Mouse (Mus musculus) thymus, postnatal 14 days (tissue): ENCODE data around the gene Slit3.
A peak's percentile ranks its signal among the peaks of the same experiment; 100 is the strongest.

Experiments used
- DNase-seq: peaks from one replicate; pipeline ENCODE4 v3.0.0; 2021

Slit3 gene

GRCm38 (mm10) chr11:35120894-35121610 lies at the start of gene Slit3:
Gene Slit3 (plus strand): TSS chr11:35121224.
- DNase-seq, result peak; percentile 10

- no peak for DNase-seq
Observed at GRCm38 (mm10) chr11:35071451-35071850, 49.6 kb upstream of the Slit3 start.

- no peak for DNase-seq
Observed at GRCm38 (mm10) chr11:35075411-35075810, 45.6 kb upstream of the Slit3 start.

DNA sequence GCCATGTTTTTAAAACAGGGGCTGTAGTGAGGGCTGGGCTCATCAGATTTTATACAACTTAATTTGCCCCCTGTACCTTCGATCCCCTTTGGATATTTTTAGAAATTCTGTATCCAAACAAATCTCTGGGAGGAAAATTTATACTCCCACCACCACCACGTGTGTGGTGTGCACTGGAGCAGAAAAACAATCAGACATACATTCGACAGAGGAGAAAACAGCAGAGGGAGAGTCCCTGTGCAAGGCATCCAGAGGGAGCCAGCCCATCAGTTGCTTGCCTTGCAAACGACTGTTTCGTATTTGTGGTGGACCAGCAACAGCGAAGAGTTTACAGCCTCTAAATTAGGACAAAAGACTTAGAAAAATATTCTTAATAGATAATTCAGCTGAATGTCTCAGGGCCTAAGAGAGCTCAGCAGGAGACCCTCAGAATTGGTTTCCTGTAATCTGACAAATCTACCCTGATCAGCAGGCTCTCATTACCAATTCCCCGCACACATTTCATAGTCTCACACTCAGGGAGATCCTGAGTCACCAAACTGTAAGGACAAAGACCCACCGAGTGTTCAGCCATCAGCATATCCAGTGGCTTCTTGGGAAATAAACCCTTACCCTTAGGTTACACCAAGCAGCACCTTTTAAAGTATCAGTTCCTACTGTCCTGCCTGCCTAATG lies 40.4 kb upstream of the Slit3 start:
- DNase-seq, result no peak

- no peak for DNase-seq
Observed at GRCm38 (mm10) chr11:35082297-35082696, 38.7 kb upstream of the Slit3 start.

- no peak for DNase-seq
Observed at GRCm38 (mm10) chr11:35083049-35083448, 38.0 kb upstream of the Slit3 start.

GRCm38 (mm10) chr11:35085351-35085750 lies 35.7 kb upstream of the Slit3 start:
- DNase-seq, result no peak

DNA sequence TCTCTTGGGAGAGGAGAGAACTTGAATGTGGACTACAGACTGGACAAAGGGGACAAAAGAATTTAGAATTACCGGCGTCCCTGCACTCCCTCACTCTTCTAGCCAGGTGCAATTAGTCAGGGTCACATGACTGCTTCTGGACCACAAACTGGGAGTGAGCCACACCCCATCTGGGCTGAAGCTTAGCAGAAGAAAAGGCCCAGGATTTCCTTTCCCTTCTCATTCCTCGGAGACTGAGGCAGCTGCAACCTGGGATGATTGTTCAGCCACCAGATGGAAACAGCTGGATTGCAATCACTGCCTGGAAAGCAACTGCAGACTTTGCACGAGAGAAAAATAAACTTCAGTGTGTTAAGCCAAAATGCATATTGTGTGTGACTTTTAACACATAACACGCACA lies 35.0 kb upstream of the Slit3 start:
- no peak for DNase-seq

DNA sequence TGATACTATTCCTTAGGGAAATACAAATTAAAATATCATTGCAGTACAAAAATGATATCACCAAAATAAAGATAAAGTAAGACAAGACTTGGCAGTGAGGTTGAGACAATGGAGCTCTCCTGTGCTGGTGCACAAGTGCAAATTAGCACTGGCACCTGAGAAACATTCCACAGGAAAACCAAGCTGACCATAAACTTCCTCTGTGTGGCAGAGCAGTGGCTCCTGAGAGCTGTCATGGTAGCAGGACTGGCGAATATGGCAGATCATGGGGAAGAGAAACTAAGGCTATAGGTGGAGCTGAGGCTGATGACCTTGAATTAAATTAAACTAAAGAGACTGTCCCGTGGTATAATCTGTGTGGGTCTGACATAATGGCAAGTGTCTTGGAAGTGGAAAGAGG lies 33.6 kb upstream of the Slit3 start:
- DNase-seq, result no peak

GRCm38 (mm10) chr11:35088136-35088535 lies 32.9 kb upstream of the Slit3 start:
- DNase-seq, result no peak

DNA sequence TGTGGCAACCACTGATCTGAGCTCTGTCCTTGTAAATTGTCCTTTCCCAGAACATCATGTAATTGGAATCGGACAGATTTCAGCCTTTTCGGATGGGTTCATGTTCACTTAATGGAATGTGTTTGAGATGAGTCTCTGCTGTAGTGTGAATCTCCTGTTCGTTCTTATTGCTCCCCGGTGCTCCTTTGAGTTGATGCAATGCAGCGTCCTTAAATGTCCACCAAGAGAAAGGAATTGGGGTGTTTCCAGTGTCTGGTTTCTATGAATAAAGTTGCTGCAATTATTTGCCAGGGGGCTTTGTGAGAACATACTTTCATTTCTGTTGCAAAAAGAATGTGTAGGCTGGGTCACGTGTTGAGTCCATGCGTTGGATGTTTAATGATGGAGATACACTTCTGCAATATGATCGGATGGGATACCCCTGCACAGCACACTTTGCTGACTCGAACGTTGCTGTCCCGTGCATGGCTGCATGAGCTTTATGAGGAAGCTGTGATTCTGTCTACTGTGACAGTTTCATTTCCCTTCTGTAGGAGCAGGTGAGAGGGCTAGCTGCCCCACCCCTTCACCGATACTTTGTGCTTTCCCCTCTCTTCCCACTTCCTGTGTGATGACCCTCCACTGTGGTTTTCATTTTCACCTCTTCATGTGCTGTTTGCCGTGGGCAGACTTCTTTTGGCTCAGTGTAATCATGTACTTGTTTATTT lies 30.2 kb upstream of the Slit3 start:
- no peak for DNase-seq

- DNase-seq, result no peak
Observed at GRCm38 (mm10) chr11:35096538-35096937, 24.5 kb upstream of the Slit3 start.

- DNase-seq, result no peak
Observed at GRCm38 (mm10) chr11:35109781-35110180, 11.2 kb upstream of the Slit3 start.

DNA sequence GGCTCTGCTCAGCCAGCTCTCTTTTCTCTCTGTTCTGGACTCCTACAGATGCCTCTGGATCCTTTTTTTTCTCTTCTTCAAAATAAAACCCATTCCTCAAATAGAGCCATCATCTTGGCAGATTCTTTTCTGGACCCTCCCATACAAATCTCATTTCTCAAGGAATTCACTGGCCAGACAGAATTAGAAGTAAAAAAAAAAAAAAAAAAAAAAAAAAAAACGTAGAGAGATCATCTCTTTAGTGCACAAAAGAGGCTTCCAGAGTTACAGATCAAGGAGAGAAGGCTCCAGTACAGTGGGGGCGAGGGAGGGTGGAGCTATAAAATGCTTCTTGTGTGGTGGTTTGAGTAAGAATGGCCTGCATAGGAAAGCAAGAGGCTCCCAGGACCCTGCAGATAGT lies 10.2 kb upstream of the Slit3 start:
- no peak for DNase-seq

DNA sequence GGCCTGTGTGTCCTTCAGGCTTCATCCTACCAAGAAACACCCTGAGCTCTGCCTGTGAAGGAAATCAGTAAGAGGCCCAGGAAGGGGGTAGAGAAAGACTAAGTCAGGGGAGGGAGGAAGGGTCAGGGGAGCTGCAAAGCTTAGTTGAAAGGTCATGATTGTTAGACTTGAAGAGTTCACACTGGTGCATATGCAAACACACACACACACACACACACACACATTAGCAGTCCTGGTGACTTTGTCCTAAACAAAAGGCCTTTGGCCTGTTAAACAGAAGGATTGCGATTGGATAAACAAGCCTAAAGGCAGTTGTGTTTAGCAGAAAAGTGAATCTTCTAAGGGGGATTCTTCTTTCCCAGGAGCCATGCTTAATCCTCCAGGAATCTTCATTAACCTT lies 7.7 kb upstream of the Slit3 start:
- DNase-seq, result no peak

DNA sequence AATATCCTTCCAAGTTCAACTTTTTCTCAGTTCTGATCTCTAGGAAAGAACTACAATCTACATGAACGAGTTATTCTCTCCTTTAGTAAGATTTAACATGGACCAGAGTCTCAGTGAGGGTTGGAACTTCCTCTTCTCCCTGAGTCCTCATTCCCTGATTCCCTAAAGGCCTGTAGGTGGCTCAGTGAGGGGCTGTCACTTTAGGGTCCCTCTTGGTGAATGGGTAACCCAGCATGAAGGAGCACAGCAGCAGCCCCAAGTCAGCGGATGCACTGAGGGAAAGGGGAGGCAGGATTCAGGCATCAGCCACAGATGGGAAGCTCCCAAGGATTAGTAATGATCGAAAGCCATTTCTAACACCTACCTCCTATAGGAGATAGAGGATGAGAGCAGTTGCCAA lies 4.6 kb upstream of the Slit3 start:
- DNase-seq, result no peak

DNA sequence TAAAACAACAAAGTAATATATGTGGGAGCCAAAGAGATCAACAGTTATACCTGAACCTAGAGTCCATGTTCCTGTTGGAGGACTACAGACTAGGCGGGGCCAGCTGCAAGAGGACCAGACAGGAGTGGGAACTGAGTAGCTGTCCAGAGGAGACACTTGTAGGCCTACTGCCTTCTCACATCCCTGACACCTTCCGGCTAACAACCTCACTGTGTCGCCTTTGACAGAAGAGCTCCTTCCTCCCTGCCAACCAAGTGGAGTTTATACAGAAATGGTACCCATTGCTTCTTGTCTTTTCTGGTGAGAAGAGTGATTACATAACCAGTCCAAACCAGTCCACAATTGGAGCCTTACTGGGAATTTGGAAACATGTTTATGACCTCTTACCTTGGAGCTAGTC lies 3.2 kb upstream of the Slit3 start:
- no peak for DNase-seq

- DNase-seq, result no peak
Observed at GRCm38 (mm10) chr11:35118731-35119130, 2.3 kb upstream of the Slit3 start.

GRCm38 (mm10) chr11:35119360-35119759 lies 1.7 kb upstream of the Slit3 start:
- DNase-seq, result peak; percentile 70

GRCm38 (mm10) chr11:35120076-35120475 lies 948 bp upstream of the Slit3 start:
- no peak for DNase-seq

GRCm38 (mm10) chr11:35121611-35121959 lies 561 bp downstream of the Slit3 start:
- no peak for DNase-seq

- DNase-seq, result no peak
Observed at GRCm38 (mm10) chr11:35122091-35122811, 1.2 kb downstream of the Slit3 start.

DNA sequence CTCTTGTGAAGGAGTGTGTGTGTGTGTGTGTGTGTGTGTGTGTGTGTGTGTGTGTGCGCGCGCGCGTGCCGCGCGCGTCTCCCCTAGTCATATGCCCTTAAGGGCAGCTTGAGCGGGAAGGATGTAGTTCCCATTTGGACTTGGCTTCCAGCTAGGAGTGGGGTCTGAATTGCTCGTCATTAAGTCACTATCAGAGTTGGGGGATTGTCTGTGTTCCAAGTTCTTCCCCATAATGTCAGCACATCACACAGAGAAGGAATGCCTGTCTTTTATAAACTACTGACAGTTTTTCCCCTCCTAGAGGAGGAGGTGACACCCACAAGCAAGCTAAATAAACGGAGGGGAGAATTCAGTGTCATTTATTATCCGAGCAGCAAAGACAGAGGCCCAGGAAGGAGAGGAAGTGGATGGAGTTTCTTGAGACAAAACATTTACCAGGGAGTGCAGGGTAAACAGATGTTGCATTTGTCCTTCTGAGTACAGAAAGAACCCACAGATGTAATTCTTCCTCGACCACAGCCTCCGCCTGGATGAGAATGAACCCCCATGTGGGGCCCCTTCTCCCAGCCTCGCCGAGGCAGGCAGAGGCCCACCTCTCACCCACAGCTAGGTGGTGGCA lies 3.6 kb downstream of the Slit3 start:
- DNase-seq, result no peak
